Mouse (Mus musculus) adrenal gland, postnatal 10 days (tissue): ENCODE results near the gene Thg1l. TPM values are rescaled to one million over a fixed set of nuclear protein-coding genes. Genes with fewer than 3 reads are reported as not detected.

ENCODE experiments used
- DNase-seq: peaks from one replicate; pipeline ENCODE4 v3.0.0; 2021; ENCODE audit warnings: mixed read lengths
- total RNA-seq, 2 experiments: library from RNA; stranded (reverse); gene quantifications; 2 replicates each; pipeline ENCODE4 v1.2.3; 2021

Gene Thg1l
- total RNA-seq, 2 experiments from 2014 or later = 16.6 to 19.4 TPM

- DNase-seq = no peak
Observed at GRCm38 (mm10) chr11:45927456-45927855, 27.8 kb downstream of the Thg1l start.

- peak; percentile 80 for DNase-seq
Observed at GRCm38 (mm10) chr11:45926640-45927082, 28.6 kb downstream of the Thg1l start.

- DNase-seq = no peak
Observed at GRCm38 (mm10) chr11:45925436-45925835, 29.9 kb downstream of the Thg1l start.

- DNase-seq = no peak
Observed at GRCm38 (mm10) chr11:45921480-45921898, 33.8 kb downstream of the Thg1l start.

- no peak for DNase-seq
Observed at GRCm38 (mm10) chr11:45921026-45921425, 34.3 kb downstream of the Thg1l start.

- peak; percentile 40 for DNase-seq
Observed at GRCm38 (mm10) chr11:45918836-45919235, 36.5 kb downstream of the Thg1l start.

GRCm38 (mm10) chr11:45918018-45918417, 37.3 kb downstream of the Thg1l start:
- DNase-seq = no peak

- no peak for DNase-seq
Observed at GRCm38 (mm10) chr11:45916196-45916595, 39.1 kb downstream of the Thg1l start.

- DNase-seq = no peak
Observed at GRCm38 (mm10) chr11:45910701-45911100, 44.6 kb downstream of the Thg1l start.

- no peak for DNase-seq
Observed at GRCm38 (mm10) chr11:45908894-45909293, 46.4 kb downstream of the Thg1l start.

GRCm38 (mm10) chr11:45908070-45908469, 47.2 kb downstream of the Thg1l start:
- DNase-seq = no peak

GRCm38 (mm10) chr11:45907301-45907700, 48.0 kb downstream of the Thg1l start:
- no peak for DNase-seq

GRCm38 (mm10) chr11:45906109-45906786, 49.0 kb downstream of the Thg1l start:
- no peak for DNase-seq

GRCm38 (mm10) chr11:45900233-45901015, 54.9 kb downstream of the Thg1l start:
- DNase-seq = no peak

- DNase-seq = no peak
Observed at GRCm38 (mm10) chr11:45897392-45897791, 57.9 kb downstream of the Thg1l start.

Other genes with a start within 250 kb of the Thg1l start
- 10 to 100 TPM; 59.8 to 64.5 TPM for gene Clint1, start 103.4 kb downstream of the Thg1l start, total RNA-seq
- gene Lsm11, start 10.6 kb downstream of the Thg1l start, total RNA-seq = 1 to 10 TPM; 7.8 to 9.9 TPM
- gene Sox30, start 24.8 kb upstream of the Thg1l start, total RNA-seq = under 1 TPM; 0.24 to 0.36 TPM
- 1 to 10 TPM; 4.0 to 4.6 TPM for gene Gm12166, start 96.8 kb upstream of the Thg1l start, total RNA-seq
- gene Adam19, start 100.5 kb upstream of the Thg1l start, total RNA-seq = 10 to 100 TPM; 15.5 to 25.3 TPM
- gene Nipal4, start 211.0 kb upstream of the Thg1l start, total RNA-seq = under 1 TPM in 1 of 2 experiments, not detected in 1; 0.12 TPM